23 mouse cellular contexts compared by ENCODE assay signal in the genomic region with DNA sequence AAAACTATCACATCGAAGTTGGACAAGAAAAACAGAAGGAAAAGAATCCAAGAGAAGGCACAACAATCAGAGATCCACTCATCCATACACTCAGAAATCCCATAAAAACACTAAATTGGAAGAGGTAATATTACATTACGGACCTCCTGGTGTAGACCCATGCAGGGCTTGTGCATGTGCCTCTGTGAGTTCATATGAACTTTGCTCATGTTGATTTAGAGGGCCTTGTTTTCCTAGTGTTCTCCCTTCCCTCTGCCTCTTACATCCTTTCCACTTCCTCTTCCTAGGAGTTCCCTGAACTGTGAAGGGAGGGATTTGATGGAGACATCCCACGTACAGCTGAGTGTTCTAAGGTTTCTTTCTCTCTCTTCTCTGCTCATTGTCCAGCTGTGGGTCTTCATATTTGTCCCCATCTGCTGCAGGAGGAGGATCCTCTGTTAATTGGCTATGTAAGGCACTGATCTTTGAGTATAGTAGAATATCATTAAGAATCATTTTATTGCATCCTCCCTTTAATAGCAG. TPM values are rescaled to one million over a fixed set of nuclear protein-coding genes. Genes with fewer than 3 reads are reported as not detected.
A peak's percentile ranks its signal among the peaks of the same experiment; 100 is the strongest.
DNase-seq lines count a peak whose midpoint lies in the region; ATAC-seq and TF ChIP-seq lines count a peak whose summit lies in the region.
"Had no signal": no experiment of that assay in that cellular context is flagged by ENCODE, and none has a peak within 500 bp of the region (broad histone marks: within the 10 kb centered on the region; RNA-seq: fewer than 3 reads in every experiment).

No protein-coding gene starts in this region.

- no peak overlapping the region for H3K9ac ChIP-seq in kidney, embryonic 14.5 days (ENCODE audit: low read depth, low read length)
- H3K9ac ChIP-seq in kidney, embryonic 15.5 days = no peak overlapping the region
- no peak overlapping the region for H3K9ac ChIP-seq in kidney, embryonic 16.5 days (replicated peaks; ENCODE audit: low read length)
- H3K9ac ChIP-seq in kidney, postnatal 0 days (ENCODE audit: low read depth, low read length) = no peak overlapping the region

- H3K27ac ChIP-seq in kidney, embryonic 14.5 days (ENCODE audit: low read depth, low read length) = no peak overlapping the region
- no peak overlapping the region for H3K27ac ChIP-seq in kidney, embryonic 15.5 days
- no peak overlapping the region for H3K27ac ChIP-seq in kidney, embryonic 16.5 days (ENCODE audit: low read length)
- H3K27ac ChIP-seq in kidney, postnatal 0 days = no peak overlapping the region

- WGBS in kidney, embryonic 14.5 days = 57% methylated on average over 3 of the region's 3 CpGs
- WGBS in kidney, embryonic 15.5 days = 60% methylated on average over 3 of the region's 3 CpGs
- WGBS in kidney, embryonic 16.5 days = 53% methylated on average over 3 of the region's 3 CpGs
- WGBS in kidney, postnatal 0 days = 54% methylated on average over 3 of the region's 3 CpGs

- no peak for TF ChIP-seq CTCF in kidney, postnatal 0 days (IDR thresholded peaks at IDR 0.05; ENCODE audit: low read depth)

- no peaks in the 10 kb centered on the region for H3K27me3 ChIP-seq in kidney, embryonic 14.5 days (ENCODE audit: control insufficient read depth, insufficient read depth, low read length)
- no peaks in the 10 kb centered on the region for H3K27me3 ChIP-seq in kidney, embryonic 15.5 days
- no peaks in the 10 kb centered on the region for H3K27me3 ChIP-seq in kidney, embryonic 16.5 days (ENCODE audit: insufficient read depth, low read length)
- H3K27me3 ChIP-seq in kidney, postnatal 0 days (ENCODE audit: insufficient read depth, low read length) = no peaks in the 10 kb centered on the region
- H3K27me3 ChIP-seq: CH12.LX had no signal

- no peak overlapping the region for H3K4me3 ChIP-seq in kidney, embryonic 14.5 days (ENCODE audit: low read length)
- H3K4me3 ChIP-seq in kidney, embryonic 15.5 days (replicated peaks) = no peak overlapping the region
- no peak overlapping the region for H3K4me3 ChIP-seq in kidney, embryonic 16.5 days (ENCODE audit: low read length)
- H3K4me3 ChIP-seq in kidney, postnatal 0 days (replicated peaks; ENCODE audit: low read depth, low read length) = no peak overlapping the region

- ATAC-seq in kidney, embryonic 14.5 days (ENCODE audit: low FRiP score, low TSS enrichment) = peak; percentile 84
- peak; percentile 71 for ATAC-seq in kidney, embryonic 15.5 days (replicated peaks; ENCODE audit: low FRiP score)
- peak; percentile 70 for ATAC-seq in kidney, embryonic 16.5 days (ENCODE audit: low FRiP score, low TSS enrichment)
- ATAC-seq in kidney, postnatal 0 days (replicated peaks; ENCODE audit: low FRiP score, low read depth) = no peak
- ATAC-seq: activated CD4-positive, CD25-positive, alpha-beta regulatory T cell, adult 4 months; CD4-positive, CD25-positive, alpha-beta regulatory T cell, adult 4 months; Patski had no signal

- H3K9me3 ChIP-seq in kidney, embryonic 14.5 days (ENCODE audit: control insufficient read depth, low read length) = no peaks in the 10 kb centered on the region
- no peaks in the 10 kb centered on the region for H3K9me3 ChIP-seq in kidney, embryonic 15.5 days (replicated peaks)
- no peaks in the 10 kb centered on the region for H3K9me3 ChIP-seq in kidney, embryonic 16.5 days (ENCODE audit: low read length)
- no peaks in the 10 kb centered on the region for H3K9me3 ChIP-seq in kidney, postnatal 0 days (replicated peaks; ENCODE audit: low read length)
- H3K9me3 ChIP-seq: G1E had no signal

- no peaks in the 10 kb centered on the region for H3K4me1 ChIP-seq in kidney, embryonic 14.5 days (ENCODE audit: control insufficient read depth, insufficient read depth, low read length)
- no peaks in the 10 kb centered on the region for H3K4me1 ChIP-seq in kidney, embryonic 15.5 days
- H3K4me1 ChIP-seq in kidney, embryonic 16.5 days (ENCODE audit: insufficient read depth, low read length) = no peaks in the 10 kb centered on the region
- no peaks in the 10 kb centered on the region for H3K4me1 ChIP-seq in kidney, postnatal 0 days (replicated peaks; ENCODE audit: insufficient read depth, low read length)

- no peak overlapping the region for H3K4me2 ChIP-seq in kidney, embryonic 14.5 days (replicated peaks; ENCODE audit: low read depth, low read length)
- no peak overlapping the region for H3K4me2 ChIP-seq in kidney, embryonic 15.5 days
- H3K4me2 ChIP-seq in kidney, embryonic 16.5 days (replicated peaks; ENCODE audit: low read depth, low read length) = no peak overlapping the region
- H3K4me2 ChIP-seq in kidney, postnatal 0 days (ENCODE audit: low read length) = no peak overlapping the region

- DNase-seq in kidney, adult 9 months = no peak
- DNase-seq in kidney, adult 11 months = no peak
- DNase-seq in kidney, postnatal 25 days = no peak
- peak; percentile 31 for DNase-seq in kidney, postnatal 0 days (ENCODE audit: low spot score)
- no peak for DNase-seq in kidney, postnatal 36 days
- DNase-seq: adrenal gland, adult 2 months; adrenal gland, adult 8-10 months; adrenal gland, postnatal 10 days; adrenal gland, postnatal 14 days; adrenal gland, postnatal 25 days; adrenal gland, postnatal 36 days; B cell, adult 2 months; cerebellum, adult 11 months; cerebellum, adult 11-12 months had no signal

- no peaks in the 10 kb centered on the region for H3K36me3 ChIP-seq in kidney, embryonic 14.5 days (ENCODE audit: control insufficient read depth, insufficient read depth, low read length)
- H3K36me3 ChIP-seq in kidney, embryonic 15.5 days = no peaks in the 10 kb centered on the region
- no peaks in the 10 kb centered on the region for H3K36me3 ChIP-seq in kidney, embryonic 16.5 days (ENCODE audit: insufficient read depth, low read length)
- no peaks in the 10 kb centered on the region for H3K36me3 ChIP-seq in kidney, postnatal 0 days (ENCODE audit: insufficient read depth, low read length)
- H3K36me3 ChIP-seq: G1E had no signal

RNA-seq across cellular contexts. Expression of a gene that starts 58.9 kb away (rescaled TPM):
- 0.29 and 0.30 TPM in 2 replicates for polyA plus RNA-seq in kidney, embryonic 14.5 days (2014; fragmentation: Nextera tagmentation; extraction: Ambion mirVana)
- 0.36 and 0.42 TPM in 2 replicates for polyA plus RNA-seq in kidney, embryonic 15.5 days (2015; fragmentation: Nextera tagmentation; extraction: Ambion mirVana)
- 0.14 and 0.28 TPM in 2 replicates for polyA plus RNA-seq in kidney, embryonic 16.5 days (2015; fragmentation: Nextera tagmentation; extraction: Ambion mirVana)
- 0.42 and 0.52 TPM in 2 replicates for polyA plus RNA-seq in kidney, postnatal 0 days (2015; fragmentation: Nextera tagmentation; extraction: Ambion mirVana)
- polyA plus RNA-seq: activated CD4-positive, CD25-positive, alpha-beta regulatory T cell, adult 4 months; C2C12; CD4-positive, CD25-positive, alpha-beta regulatory T cell, adult 4 months; G1E; Patski had no signal

RNA-seq across cellular contexts. Expression of a gene that starts 59.6 kb away (rescaled TPM):
- 0.07 and 0.13 TPM in 2 replicates for polyA plus RNA-seq in kidney, embryonic 14.5 days (2014; fragmentation: Nextera tagmentation; extraction: Ambion mirVana)
- polyA plus RNA-seq in kidney, embryonic 15.5 days (2015; fragmentation: Nextera tagmentation; extraction: Ambion mirVana) = 0.08 and 0.13 TPM in 2 replicates
- 0.09 TPM in 1 of 2 replicates, not detected in the other for polyA plus RNA-seq in kidney, embryonic 16.5 days (2015; fragmentation: Nextera tagmentation; extraction: Ambion mirVana)
- polyA plus RNA-seq in kidney, postnatal 0 days (2015; fragmentation: Nextera tagmentation; extraction: Ambion mirVana) = 0.04 TPM in 1 of 2 replicates, not detected in the other
- polyA plus RNA-seq: activated CD4-positive, CD25-positive, alpha-beta regulatory T cell, adult 4 months; C2C12; CD4-positive, CD25-positive, alpha-beta regulatory T cell, adult 4 months; G1E; Patski had no signal
